Comparison of ENCODE assay signal across 8 mouse cellular contexts in the genomic region with DNA sequence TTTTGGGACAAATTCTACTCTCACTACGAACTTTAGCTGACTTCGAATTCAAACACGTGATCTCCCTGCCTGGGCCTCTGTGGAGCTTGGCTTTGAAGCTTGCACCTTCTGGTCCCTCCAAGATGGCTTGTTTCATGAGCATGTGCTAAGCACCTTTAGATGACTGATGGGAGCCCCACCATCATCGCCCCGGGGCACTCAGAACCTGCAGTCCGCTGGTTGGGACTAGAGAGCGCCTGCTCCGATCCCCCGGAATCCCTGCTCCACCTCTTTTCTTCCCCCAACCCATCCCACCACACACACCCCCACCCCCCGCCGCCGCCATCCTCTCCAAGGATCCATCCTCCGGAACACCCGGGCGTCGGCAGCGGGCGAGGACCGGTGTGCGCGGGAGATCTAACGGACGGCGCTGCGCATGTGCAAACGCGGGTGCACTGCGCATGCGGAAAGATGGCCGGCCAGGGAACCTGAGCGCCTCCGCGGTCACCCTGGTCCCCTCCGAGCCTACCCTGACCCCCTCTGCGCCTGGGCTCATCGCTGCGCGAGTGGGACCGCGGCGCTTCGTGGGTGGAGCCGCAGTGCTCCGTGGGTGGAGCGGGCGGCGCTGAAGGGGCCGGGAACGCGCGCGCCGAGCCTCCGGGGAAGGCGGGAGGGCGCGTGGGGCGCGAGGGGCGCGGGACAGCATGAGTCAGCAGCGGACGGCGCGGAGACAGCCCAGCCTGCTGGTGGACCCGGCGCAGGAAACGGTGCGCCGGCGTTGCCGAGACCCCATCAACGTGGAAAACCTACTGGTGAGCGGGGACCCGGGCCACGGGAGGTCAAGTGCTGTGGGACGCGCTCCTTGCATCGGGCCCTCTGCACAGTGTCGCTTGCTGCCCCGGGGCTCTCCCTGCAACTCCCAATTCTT. TPM values are rescaled to one million over a fixed set of nuclear protein-coding genes. Genes with fewer than 3 reads are reported as not detected.
DNase-seq lines count a peak whose midpoint lies in the region; ATAC-seq lines count a peak whose summit lies in the region.

A gene (plus strand): TSS at position 439 of the 907 bp plus-strand sequence.

- peak within 1 kb of the TSS; percentile 93 for H3K4me2 ChIP-seq in hindbrain, embryonic 14.5 days (replicated peaks)

- 5% methylated on average over 79 of the region's 81 CpGs for WGBS in hindbrain, embryonic 14.5 days

- H3K36me3 ChIP-seq in hindbrain, embryonic 14.5 days (replicated peaks; ENCODE audit: control insufficient read depth, insufficient read depth), result peaks cover 2% of the 10 kb centered on the region; the same call in 1 of the 2 replicates

- H3K4me3 ChIP-seq in hindbrain, embryonic 14.5 days (replicated peaks; ENCODE audit: low read length), result peak within 1 kb of the TSS; percentile 95

- peaks cover 15% of the 10 kb centered on the region for H3K27me3 ChIP-seq in hindbrain, embryonic 14.5 days (ENCODE audit: control insufficient read depth, insufficient read depth, low read length)

- peaks cover 15% of the 10 kb centered on the region for H3K4me1 ChIP-seq in hindbrain, embryonic 14.5 days (replicated peaks; ENCODE audit: control insufficient read depth, insufficient read depth, low read length)

- ATAC-seq in hindbrain, embryonic 14.5 days (ENCODE audit: low FRiP score), result peak; percentile 89

- peak within 1 kb of the TSS; percentile 93 for H3K9ac ChIP-seq in hindbrain, embryonic 14.5 days

- H3K9me3 ChIP-seq in hindbrain, embryonic 14.5 days (ENCODE audit: control insufficient read depth, low read length), result no peaks in the 10 kb centered on the region

- peak within 1 kb of the TSS; percentile 78 for H3K27ac ChIP-seq in hindbrain, embryonic 14.5 days

- peak; percentile 76 for DNase-seq in R1 (ENCODE audit: low read depth, low spot score)
- peak; percentile 91 to 92 for DNase-seq in cerebellum, postnatal 25 days
- peak; percentile 81 to 83 for DNase-seq in frontal cortex, postnatal 36 days (ENCODE audit: low spot score in 2 of 2)
- DNase-seq in hindbrain, embryonic 14.5 days (ENCODE audit: low spot score), result peak; percentile 86
- peak; percentile 78 for DNase-seq in left cerebral cortex, adult 11 months (ENCODE audit: low spot score)
- peak; percentile 80 for DNase-seq in lung, postnatal 36 days
- DNase-seq in retina, embryonic 14.5 days (ENCODE audit: low spot score), result peak; percentile 90
- DNase-seq in thymus, postnatal 4 days, result peak; percentile 89

RNA-seq across cellular contexts. Expression of the gene that starts here (rescaled TPM):
- polyA plus RNA-seq in hindbrain, embryonic 14.5 days (2014; fragmentation: Nextera tagmentation; extraction: Ambion mirVana), result 32.5 and 36.2 TPM in 2 replicates

Comparison
In these comparisons a context has a peak if more than half of its experiments do, and no peak if none do; other contexts are left out.
1. Peak in every context shown above with its lines: DNase-seq, ATAC-seq, H3K4me3 ChIP-seq and H3K27ac ChIP-seq.